Mouse (Mus musculus) intestine, postnatal 0 days (tissue): ENCODE results near the gene Tet3. TPM values are rescaled to one million over a fixed set of nuclear protein-coding genes. Genes with fewer than 3 reads are reported as not detected.

Source experiments
- ATAC-seq: fragments of 200-750 bp; cut with Nextera tagmentation; 2 replicates; pipeline ENCODE4 v1.8.0; 2017; ENCODE audit warnings: mild to moderate bottlenecking, moderate TSS enrichment, moderate library complexity
- H3K27ac ChIP-seq: fragments of 300-500 bp; sonication (generic); 2 replicates; pipeline ENCODE4 v1.5.1; 2014; ENCODE audit warnings: mild to moderate bottlenecking, low read depth, low read length, moderate library complexity
- H3K27me3 ChIP-seq: fragments of 300-500 bp; sonication (generic); replicated peaks from 2 replicates; pipeline ENCODE4 v1.6.1; 2014; ENCODE audit warnings: low read length, mixed read lengths; ENCODE audit not compliant: control insufficient read depth, insufficient read depth
- H3K36me3 ChIP-seq: fragments of 300-500 bp; sonication (generic); 2 replicates; pipeline ENCODE4 v1.6.1; 2014; ENCODE audit warnings: mild to moderate bottlenecking, moderate library complexity; ENCODE audit not compliant: control insufficient read depth, insufficient read depth
- H3K4me1 ChIP-seq: fragments of 300-500 bp; sonication (generic); replicated peaks from 2 replicates; pipeline ENCODE4 v1.6.1; 2014; ENCODE audit warnings: antibody characterized with exemption, low read length, mixed read lengths; ENCODE audit not compliant: control insufficient read depth, insufficient read depth
- H3K4me2 ChIP-seq: fragments of 300-500 bp; sonication (generic); replicated peaks from 2 replicates; pipeline ENCODE4 v1.6.1; 2014; ENCODE audit warnings: low read depth, mild to moderate bottlenecking, moderate library complexity
- H3K4me3 ChIP-seq: fragments of 300-500 bp; sonication (generic); 2 replicates; pipeline ENCODE4 v1.5.1; 2014; ENCODE audit warnings: low read depth, low read length
- H3K9ac ChIP-seq: fragments of 300-500 bp; sonication (generic); 2 replicates; pipeline ENCODE4 v1.6.1; 2014; ENCODE audit warnings: mild to moderate bottlenecking, low read depth, low read length
- H3K9me3 ChIP-seq: fragments of 300-500 bp; sonication (generic); 2 replicates; pipeline ENCODE4 v1.6.1; 2016; ENCODE audit warnings: mixed run types; ENCODE audit not compliant: control insufficient read depth
- CTCF ChIP-seq: sonication (generic); IDR thresholded peaks from 2 replicates; pipeline ENCODE4 v1.5.1; 2016; ENCODE audit warnings: low read depth, mild to moderate bottlenecking, control low read depth, antibody characterized with exemption, moderate library complexity
- WGBS: fragments of 180-500 bp; shearing (Covaris S2); extraction: QIAGEN DNeasy Blood & Tissue Kit; methylation state at CpG from one replicate; pipeline ENCODE4 v1.1.7; 2014; 5-methylcytosine and 5-hydroxymethylcytosine counted together
- polyA plus RNA-seq: library from polyadenylated mRNA; unstranded; fragments of >200 nt; fragmentation: Nextera tagmentation; extraction: Ambion mirVana; gene quantifications from 2 replicates; pipeline ENCODE4 v1.2.1, GENCODE M21; 2015

The Tet3 gene
- polyA plus RNA-seq, 1 experiment from 2014 or later: 28.1 TPM

- H3K4me2 ChIP-seq: no peak overlapping the region
- ATAC-seq: no peak
- no peaks in the 10 kb centered on the region for H3K9me3 ChIP-seq
- TF ChIP-seq CTCF: no peak
- no peak overlapping the region for H3K4me3 ChIP-seq
- H3K27me3 ChIP-seq: no peaks in the 10 kb centered on the region
- H3K36me3 ChIP-seq: peaks cover 72% of the 10 kb centered on the region
- H3K4me1 ChIP-seq: no peaks in the 10 kb centered on the region
- H3K9ac ChIP-seq: no peak overlapping the region
- no peak overlapping the region for H3K27ac ChIP-seq
- 79% methylated on average over 8 of the region's 8 CpGs for WGBS
Observed at GRCm38 (mm10) chr6:83397728-83398127, 61.2 kb downstream of the Tet3 start.

GRCm38 (mm10) chr6:83396711-83397110, 62.2 kb downstream of the Tet3 start:
- H3K27ac ChIP-seq: no peak overlapping the region
- H3K4me2 ChIP-seq: no peak overlapping the region
- WGBS: 94% methylated on average over 2 of the region's 2 CpGs
- no peaks in the 10 kb centered on the region for H3K27me3 ChIP-seq
- no peak overlapping the region for H3K4me3 ChIP-seq
- H3K4me1 ChIP-seq: no peaks in the 10 kb centered on the region
- H3K9ac ChIP-seq: no peak overlapping the region
- TF ChIP-seq CTCF: no peak
- H3K36me3 ChIP-seq: peaks cover 66% of the 10 kb centered on the region
- no peak for ATAC-seq
- no peaks in the 10 kb centered on the region for H3K9me3 ChIP-seq

GRCm38 (mm10) chr6:83395544-83396229, 63.2 kb downstream of the Tet3 start:
- peaks cover 57% of the 10 kb centered on the region for H3K36me3 ChIP-seq
- no peak for ATAC-seq
- no peaks in the 10 kb centered on the region for H3K9me3 ChIP-seq
- 91% methylated on average over 15 of the region's 15 CpGs for WGBS
- no peaks in the 10 kb centered on the region for H3K4me1 ChIP-seq
- no peak for TF ChIP-seq CTCF
- H3K4me3 ChIP-seq: no peak overlapping the region
- H3K4me2 ChIP-seq: no peak overlapping the region
- H3K27me3 ChIP-seq: no peaks in the 10 kb centered on the region
- H3K27ac ChIP-seq: no peak overlapping the region
- no peak overlapping the region for H3K9ac ChIP-seq

- H3K4me2 ChIP-seq: no peak overlapping the region
- H3K9me3 ChIP-seq: no peaks in the 10 kb centered on the region
- H3K4me1 ChIP-seq: no peaks in the 10 kb centered on the region
- no peaks in the 10 kb centered on the region for H3K27me3 ChIP-seq
- ATAC-seq: no peak
- H3K4me3 ChIP-seq: no peak overlapping the region
- no peak for TF ChIP-seq CTCF
- no peak overlapping the region for H3K27ac ChIP-seq
- peaks cover 47% of the 10 kb centered on the region for H3K36me3 ChIP-seq
- WGBS: 74% methylated on average over 4 of the region's 4 CpGs
- no peak overlapping the region for H3K9ac ChIP-seq
Observed at GRCm38 (mm10) chr6:83394122-83394521, 64.8 kb downstream of the Tet3 start.

DNA sequence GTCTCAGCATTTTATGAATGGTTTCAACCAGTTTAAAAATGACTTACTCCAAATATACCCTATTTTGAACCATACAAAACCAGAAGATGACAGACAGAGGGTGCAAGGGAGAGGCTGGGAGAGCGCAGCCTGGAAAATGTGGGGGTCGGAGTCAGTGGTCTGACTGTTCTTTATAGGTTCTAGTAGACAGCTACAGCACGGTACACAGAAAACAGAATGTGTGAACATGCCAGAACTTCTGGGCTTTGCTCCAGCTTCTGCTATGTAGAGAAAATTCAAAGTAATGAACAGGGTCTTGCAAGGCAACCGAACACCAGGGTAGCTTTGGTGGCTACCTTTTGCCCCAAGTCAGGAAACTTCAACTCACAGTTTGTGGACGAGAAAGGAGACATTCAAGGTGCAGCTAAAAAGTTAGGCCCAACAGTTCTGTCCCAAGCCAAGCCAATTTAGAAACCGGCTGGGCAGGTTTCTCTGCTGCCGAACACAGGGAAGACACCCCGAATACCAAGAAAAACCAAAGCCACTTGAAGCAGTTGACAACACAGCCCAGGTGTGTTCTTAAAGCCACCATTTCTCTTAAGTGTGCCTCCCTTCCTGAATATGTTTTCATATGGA, 66.6 kb downstream of the Tet3 start:
- Histone ChIP-seq H3K9ac (no peak overlapping the region), H3K27ac (no peak overlapping the region), H3K36me3 (peaks cover 41% of the 10 kb centered on the region), H3K4me3 (no peak overlapping the region), H3K9me3 (no peaks in the 10 kb centered on the region), H3K4me1 (no peaks in the 10 kb centered on the region), H3K27me3 (no peaks in the 10 kb centered on the region), H3K4me2 (no peak overlapping the region)
- WGBS: 59% methylated on average over 8 of the region's 8 CpGs
- ATAC-seq: no peak
- no peak for TF ChIP-seq CTCF

GRCm38 (mm10) chr6:83385569-83386090, 73.3 kb downstream of the Tet3 start:
- 90% methylated on average over 9 of the region's 9 CpGs for WGBS
- Histone ChIP-seq H3K9ac (no peak overlapping the region), H3K27me3 (no peaks in the 10 kb centered on the region), H3K4me2 (no peak overlapping the region), H3K4me1 (no peaks in the 10 kb centered on the region), H3K9me3 (no peaks in the 10 kb centered on the region), H3K36me3 (peaks cover 59% of the 10 kb centered on the region), H3K27ac (no peak overlapping the region), H3K4me3 (no peak overlapping the region)
- no peak for TF ChIP-seq CTCF
- no peak for ATAC-seq
